Mouse (Mus musculus) forebrain, embryonic 12.5 days (tissue): ENCODE results near the gene Gm7714. TPM values are rescaled to one million over a fixed set of nuclear protein-coding genes. Genes with fewer than 3 reads are reported as not detected.
"Not testable (repeated sequence)": the region's sequence is repeated elsewhere in the genome, so short reads cannot be mapped to it uniquely, and the experiment has no call there.

Source experiments
- ATAC-seq: fragments of 200-750 bp; cut with Nextera tagmentation; 2 replicates; pipeline ENCODE4 v1.8.0; 2017; ENCODE audit warnings: moderate TSS enrichment; ENCODE audit not compliant: low FRiP score
- H3K27ac ChIP-seq: fragments of 300-500 bp; sonication (generic); 2 replicates; pipeline ENCODE4 v1.5.1; 2016; ENCODE audit warnings: mild to moderate bottlenecking
- H3K27me3 ChIP-seq: fragments of 300-500 bp; sonication (generic); 2 replicates; pipeline ENCODE4 v1.6.1; 2016; ENCODE audit warnings: mild to moderate bottlenecking
- H3K36me3 ChIP-seq: fragments of 300-500 bp; sonication (generic); replicated peaks from 2 replicates; pipeline ENCODE4 v1.6.1; 2016; ENCODE audit warnings: mild to moderate bottlenecking
- H3K4me1 ChIP-seq: fragments of 300-500 bp; sonication (generic); 2 replicates; pipeline ENCODE4 v1.6.1; 2016
- H3K4me2 ChIP-seq: fragments of 300-500 bp; sonication (generic); 2 replicates; pipeline ENCODE4 v1.6.1; 2016; ENCODE audit warnings: mild to moderate bottlenecking, moderate library complexity
- H3K4me3 ChIP-seq: fragments of 300-500 bp; sonication (generic); replicated peaks from 2 replicates; pipeline ENCODE4 v1.5.1; 2016; ENCODE audit warnings: mild to moderate bottlenecking
- H3K9ac ChIP-seq: fragments of 300-500 bp; sonication (generic); 2 replicates; pipeline ENCODE4 v1.6.1; 2016; ENCODE audit warnings: mild to moderate bottlenecking
- H3K9me3 ChIP-seq: fragments of 300-500 bp; sonication (generic); 2 replicates; pipeline ENCODE4 v1.6.1; 2016
- WGBS: fragments of 180-500 bp; shearing (Covaris S2); methylation state at CpG from one replicate; pipeline ENCODE4 v1.1.7; 2016; 5-methylcytosine and 5-hydroxymethylcytosine counted together
- polyA plus RNA-seq: library from polyadenylated mRNA; unstranded; fragments of >200 nt; fragmentation: Nextera tagmentation; extraction: Ambion mirVana; gene quantifications from 2 replicates; pipeline ENCODE4 v1.2.1, GENCODE M21; 2016

The Gm7714 gene
- polyA plus RNA-seq: not detected in 2 replicates

DNA sequence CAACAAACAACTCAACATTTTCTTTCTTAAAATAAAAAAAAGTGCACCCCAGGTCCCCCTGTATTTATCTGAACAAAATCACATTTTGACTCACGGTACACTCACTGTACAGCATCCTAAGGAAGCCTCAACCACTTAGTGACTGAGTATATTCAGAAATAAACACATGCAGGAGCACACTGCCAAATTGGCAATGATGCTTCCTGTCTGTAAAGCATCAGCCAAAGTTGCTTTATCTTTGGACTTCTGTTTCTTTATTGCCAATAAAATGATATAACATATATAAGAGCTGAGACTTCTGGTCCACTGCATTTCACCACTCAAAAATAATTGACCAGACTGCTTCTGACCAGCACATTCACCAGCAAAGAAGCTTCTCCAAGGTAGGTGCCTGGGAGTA is at the start of gene Gm7714:
Gene Gm7714, plus strand, starts transcription at position 301 of the 400 bp plus-strand sequence.
- ATAC-seq: no peak
- H3K9me3 ChIP-seq: no peaks in the 10 kb centered on the region
- no peaks in the 10 kb centered on the region for H3K36me3 ChIP-seq
- no peak within 1 kb of the TSS for H3K9ac ChIP-seq
- H3K27me3 ChIP-seq: no peaks in the 10 kb centered on the region
- 87% methylated on average over 1 of the region's 1 CpGs for WGBS
- H3K4me1 ChIP-seq: no peaks in the 10 kb centered on the region
- H3K4me2 ChIP-seq: no peak within 1 kb of the TSS
- no peak within 1 kb of the TSS for H3K27ac ChIP-seq
- H3K4me3 ChIP-seq: no peak within 1 kb of the TSS

DNA sequence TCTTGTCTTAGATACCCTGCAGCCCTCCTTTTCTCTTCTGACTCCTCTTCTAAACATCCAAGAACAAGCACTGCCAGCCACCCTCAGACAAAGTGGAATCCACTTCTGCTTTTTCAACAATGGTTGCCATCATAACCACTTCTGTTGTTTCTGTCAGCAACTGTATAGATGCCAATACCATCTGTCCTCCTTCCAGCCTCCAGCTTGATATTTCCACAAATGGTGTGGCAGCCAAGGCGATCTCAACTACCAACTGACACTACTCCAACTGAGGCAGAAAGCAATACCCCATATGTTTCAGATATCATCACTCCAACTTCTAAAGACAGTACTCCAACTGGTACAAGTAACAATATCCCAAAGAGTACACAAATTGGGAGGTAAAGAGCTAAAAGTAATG is 12.2 kb upstream of the Gm7714 start:
- no peaks in the 10 kb centered on the region for H3K27me3 ChIP-seq
- H3K4me2 ChIP-seq: no peak overlapping the region
- no peaks in the 10 kb centered on the region for H3K36me3 ChIP-seq
- WGBS: 85% methylated on average over 1 of the region's 1 CpGs
- H3K9ac ChIP-seq: no peak overlapping the region
- no peak for ATAC-seq
- no peak overlapping the region for H3K4me3 ChIP-seq
- H3K27ac ChIP-seq: no peak overlapping the region
- H3K4me1 ChIP-seq: no peaks in the 10 kb centered on the region
- H3K9me3 ChIP-seq: no peaks in the 10 kb centered on the region

DNA sequence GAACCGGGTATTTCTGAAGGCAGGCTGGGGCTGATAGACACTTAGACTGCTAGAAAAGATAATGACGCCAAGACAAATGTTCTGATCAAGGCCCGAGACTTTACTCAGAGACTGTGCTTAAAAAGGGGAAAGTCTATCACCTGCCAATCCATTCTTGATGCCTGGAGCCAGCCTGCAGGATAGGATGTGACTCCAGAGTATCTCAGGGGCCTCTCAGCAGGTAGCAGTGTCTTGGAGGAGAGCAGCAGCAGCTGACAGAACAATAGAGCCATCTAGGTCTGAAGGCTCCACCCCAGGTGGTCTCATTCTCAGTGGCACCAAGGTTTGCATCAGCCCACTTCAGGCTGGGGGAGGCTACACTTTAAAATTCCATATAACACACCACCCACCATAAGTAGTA is 42.6 kb downstream of the Gm7714 start:
- not testable (repeated sequence) for H3K4me3 ChIP-seq, H3K27me3 ChIP-seq, H3K4me1 ChIP-seq, H3K4me2 ChIP-seq, H3K9me3 ChIP-seq, H3K36me3 ChIP-seq, H3K27ac ChIP-seq, ATAC-seq, H3K9ac ChIP-seq
- WGBS: 70% methylated on average over 3 of the region's 3 CpGs

DNA sequence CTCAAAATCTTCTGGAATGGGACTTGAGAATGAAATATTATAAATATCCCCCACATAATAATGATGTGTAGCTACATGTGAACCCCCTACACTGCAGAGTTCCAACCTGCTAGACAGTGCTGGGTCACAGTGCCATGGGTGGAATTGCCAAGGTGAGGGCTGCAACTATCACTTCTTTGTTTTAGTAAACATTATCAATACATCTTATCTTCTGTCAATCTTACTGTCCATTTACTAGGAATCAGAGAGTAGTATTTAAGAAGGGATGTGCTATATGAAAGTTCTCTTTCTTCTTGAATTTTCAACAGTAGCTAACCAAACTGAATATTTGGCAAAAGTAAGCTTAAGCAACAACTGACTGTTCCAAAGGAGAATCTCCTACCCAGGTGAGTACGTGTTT is 48.3 kb downstream of the Gm7714 start, which contains the start of gene Prol1:
Gene Prol1, plus strand, starts transcription at position 301 of the 400 bp plus-strand sequence.
- Histone ChIP-seq H3K36me3 (no peaks in the 10 kb centered on the region), H3K4me3 (no peak within 1 kb of the TSS), H3K4me1 (no peaks in the 10 kb centered on the region), H3K4me2 (no peak within 1 kb of the TSS), H3K27ac (no peak within 1 kb of the TSS), H3K27me3 (no peaks in the 10 kb centered on the region), H3K9me3 (no peaks in the 10 kb centered on the region), H3K9ac (no peak within 1 kb of the TSS)
- ATAC-seq: no peak
- WGBS: 89% methylated on average over 1 of the region's 1 CpGs

Other genes starting within 250 kb of the Gm7714 start
- gene Smr2, start 182.4 kb upstream of the Gm7714 start, polyA plus RNA-seq: not detected in 2 replicates
- gene Gm11116, start 157.4 kb upstream of the Gm7714 start, polyA plus RNA-seq: not detected in 2 replicates
- gene Gm11115, start 114.8 kb upstream of the Gm7714 start, polyA plus RNA-seq: not detected in 2 replicates
- not detected in 2 replicates for gene Prol1, start 48.4 kb downstream of the Gm7714 start, polyA plus RNA-seq
- not detected in 2 replicates for gene Amtn, start 107.2 kb downstream of the Gm7714 start, polyA plus RNA-seq
- gene Ambn, start 187.1 kb downstream of the Gm7714 start, polyA plus RNA-seq: not detected in 2 replicates
- not detected in 2 replicates for gene Enam, start 219.1 kb downstream of the Gm7714 start, polyA plus RNA-seq